Mouse (Mus musculus): Measurements from ENCODE around the gene Alcam.

DNA sequence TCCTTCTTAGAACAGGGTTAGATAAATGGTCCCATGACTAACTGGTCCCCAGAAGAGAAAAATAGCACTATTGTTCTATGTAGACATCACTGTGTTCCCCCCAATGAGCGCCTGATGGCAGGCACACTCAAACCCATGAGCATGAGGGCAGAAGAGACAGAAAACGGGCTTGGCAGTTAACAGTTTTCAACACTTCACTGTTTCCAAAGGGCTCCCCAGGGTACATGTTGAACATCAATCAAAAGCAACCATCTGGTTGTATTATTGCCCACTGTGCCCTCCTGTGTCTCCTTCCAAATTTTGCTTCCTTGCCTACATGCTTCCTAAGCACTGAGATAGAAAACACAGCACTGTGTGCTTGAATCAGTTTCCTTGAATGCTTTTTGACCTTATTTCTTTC is 173.7 kb downstream of the Alcam start:
- TF ChIP-seq TAL1 (IDR thresholded peaks at IDR 0.05; ENCODE audit: low read length): no peak
- TF ChIP-seq GATA1 (IDR thresholded peaks at IDR 0.05; ENCODE audit: low read length): no peak
